Mouse (Mus musculus): ENCODE measurements around the gene Cct8l1.

DNA sequence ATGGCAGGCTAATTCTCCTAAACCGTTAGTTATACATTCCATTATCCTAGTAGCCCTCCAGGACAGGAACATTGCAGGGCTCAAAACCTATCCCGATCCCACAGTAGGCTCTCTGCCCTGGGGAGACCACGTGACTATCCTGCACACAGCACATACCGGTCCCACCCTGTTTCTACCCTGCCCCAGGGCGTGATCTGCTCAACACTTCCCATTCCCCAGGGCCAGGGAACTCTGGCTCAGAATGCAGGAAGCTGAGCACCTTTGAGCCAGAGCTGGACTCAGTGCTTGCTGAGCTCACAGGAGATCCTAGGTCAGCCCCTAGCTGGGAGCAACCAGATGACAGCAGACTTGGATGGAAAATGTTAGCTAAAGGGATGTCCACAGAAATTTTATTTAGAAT, 10.2 kb downstream of the Cct8l1 start:
- TF ChIP-seq SMC3 (IDR thresholded peaks at IDR 0.05; ENCODE audit: low read depth, low read length) (no peak), CTCF (conservative IDR thresholded peaks at IDR 0.05 in 1 of 2, IDR thresholded peaks at IDR 0.05 in 1 of 2; ENCODE audit: low read depth in 2 of 2, low read length in 2 of 2) (no peak), ZNF384 (IDR thresholded peaks at IDR 0.05; ENCODE audit: low read depth, low read length) (no peak), IRF4 (IDR thresholded peaks at IDR 0.05; ENCODE audit: low read depth, low read length) (no peak), EP300 (IDR thresholded peaks at IDR 0.05; ENCODE audit: low read length) (no peak), ZKSCAN1 (IDR thresholded peaks at IDR 0.05; ENCODE audit: borderline replicate concordance, low read depth, low read length) (no peak)

All from CH12.LX (cell line).